Mouse (Mus musculus) liver, postnatal 0 days (tissue): ENCODE data around the gene Taok3. TPM values are rescaled to one million over a fixed set of nuclear protein-coding genes. Genes with fewer than 3 reads are reported as not detected.
A peak's percentile ranks its signal among the peaks of the same experiment; 100 is the strongest.

Source experiments
- ATAC-seq: fragments of 200-750 bp; cut with Nextera tagmentation; 2 replicates; pipeline ENCODE4 v1.8.0; 2017; ENCODE audit warnings: mild to moderate bottlenecking, moderate library complexity
- DNase-seq: peaks from one replicate; pipeline ENCODE4 v3.0.0-alpha.2; 2016
- H3K27ac ChIP-seq: fragments of 300-500 bp; sonication (generic); 2 replicates; pipeline ENCODE4 v1.5.1; 2014; ENCODE audit warnings: antibody characterized with exemption, moderate library complexity, mild to moderate bottlenecking, low read depth
- H3K27me3 ChIP-seq: fragments of 300-500 bp; sonication (generic); 2 replicates; pipeline ENCODE4 v1.6.1; 2014; ENCODE audit warnings: low read length, control low read depth, mixed read lengths; ENCODE audit not compliant: insufficient read depth
- H3K36me3 ChIP-seq: fragments of 300-500 bp; sonication (generic); replicated peaks from 2 replicates; pipeline ENCODE4 v1.6.1; 2014; ENCODE audit warnings: mild to moderate bottlenecking, control low read depth, low read length, moderate library complexity, mixed read lengths; ENCODE audit not compliant: insufficient read depth
- H3K4me1 ChIP-seq: fragments of 300-500 bp; sonication (generic); 2 replicates; pipeline ENCODE4 v1.6.1; 2014; ENCODE audit warnings: antibody characterized with exemption, mild to moderate bottlenecking, control low read depth; ENCODE audit not compliant: insufficient read depth
- H3K4me2 ChIP-seq: fragments of 300-500 bp; sonication (generic); 2 replicates; pipeline ENCODE4 v1.6.1; 2014; ENCODE audit warnings: low read depth, mild to moderate bottlenecking, low read length, moderate library complexity, mixed read lengths
- H3K4me3 ChIP-seq: fragments of 300-500 bp; sonication (generic); 2 replicates; pipeline ENCODE4 v1.5.1; 2014; ENCODE audit warnings: low read depth, low read length
- H3K9ac ChIP-seq: fragments of 300-500 bp; sonication (generic); replicated peaks from 2 replicates; pipeline ENCODE4 v1.6.1; 2014; ENCODE audit warnings: mild to moderate bottlenecking, moderate library complexity
- H3K9me3 ChIP-seq: fragments of 300-500 bp; sonication (generic); 2 replicates; pipeline ENCODE4 v1.6.1; 2016; ENCODE audit warnings: mild to moderate bottlenecking, control low read depth, low read length, mixed read lengths
- CTCF ChIP-seq: sonication (generic); IDR thresholded peaks from 2 replicates; pipeline ENCODE4 v1.5.1; 2016; ENCODE audit warnings: antibody characterized with exemption, low read depth
- EP300 ChIP-seq: IDR thresholded peaks from 2 replicates; pipeline ENCODE4 v1.6.1; 2016; ENCODE audit warnings: antibody characterized with exemption, low read depth, mild to moderate bottlenecking
- WGBS: fragments of 180-500 bp; shearing (Covaris S2); extraction: QIAGEN DNeasy Blood & Tissue Kit; methylation state at CpG from one replicate; pipeline ENCODE4 v1.1.7; 2014; ENCODE audit not compliant: insufficient replicate concordance; 5-methylcytosine and 5-hydroxymethylcytosine counted together
- polyA plus RNA-seq: library from polyadenylated mRNA; unstranded; fragments of >200 nt; fragmentation: Nextera tagmentation; extraction: Ambion mirVana; gene quantifications from 2 replicates; pipeline ENCODE4 v1.2.1, GENCODE M21; 2015

Taok3 gene
- polyA plus RNA-seq, 1 experiment from 2014 or later, result 41.9 TPM

DNA sequence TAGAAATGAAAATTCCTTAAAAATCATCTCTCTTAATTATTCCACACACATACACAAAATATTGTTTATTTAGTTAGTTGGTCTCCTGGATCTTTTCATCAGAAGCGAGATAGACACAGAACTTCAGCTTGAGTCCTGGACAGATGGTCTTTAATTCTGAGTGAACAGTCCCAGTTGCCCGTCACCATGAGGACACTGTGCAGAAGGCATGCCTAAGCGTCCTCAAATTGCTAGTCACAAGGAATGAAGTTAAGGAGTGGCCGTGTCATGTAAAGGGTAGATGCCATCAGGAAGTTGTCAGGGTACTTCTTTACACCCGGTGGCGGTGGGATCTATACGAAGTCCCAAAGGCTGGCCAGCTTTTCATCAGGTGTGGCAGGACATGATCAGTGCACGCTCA, 19.9 kb downstream of the Taok3 start:
- peaks cover 6% of the 10 kb centered on the region for H3K36me3 ChIP-seq
- no peaks in the 10 kb centered on the region for H3K9me3 ChIP-seq
- 0 out of 2 replicates have a peak overlapping the region, but pooled peaks have one; percentile 7 for H3K4me2 ChIP-seq
- peaks cover 74% of the 10 kb centered on the region for H3K4me1 ChIP-seq
- H3K27me3 ChIP-seq, result no peaks in the 10 kb centered on the region
- 61% methylated on average over 8 of the region's 8 CpGs for WGBS
- no peak overlapping the region for H3K9ac ChIP-seq
- TF ChIP-seq EP300 (no peak), CTCF (no peak)
- no peak for DNase-seq
- peak overlapping the region; percentile 98; the same call in 1 of the 2 replicates for H3K27ac ChIP-seq
- no peak for ATAC-seq
- no peak overlapping the region for H3K4me3 ChIP-seq

GRCm38 (mm10) chr5:117140374-117140773, 20.4 kb downstream of the Taok3 start:
- peak overlapping the region; percentile 20; the same call in 1 of the 2 replicates for H3K4me2 ChIP-seq
- no peak for DNase-seq
- no peaks in the 10 kb centered on the region for H3K27me3 ChIP-seq
- 48% methylated on average over 7 of the region's 7 CpGs for WGBS
- H3K4me3 ChIP-seq, result no peak overlapping the region
- no peak for ATAC-seq
- peaks cover 6% of the 10 kb centered on the region for H3K36me3 ChIP-seq
- H3K9ac ChIP-seq, result peak overlapping the region; percentile 11; the same call in 1 of the 2 replicates
- H3K9me3 ChIP-seq, result no peaks in the 10 kb centered on the region
- TF ChIP-seq CTCF, result no peak
- TF ChIP-seq EP300, result no peak
- H3K27ac ChIP-seq, result peak overlapping the region; percentile 60
- H3K4me1 ChIP-seq, result peaks cover 72% of the 10 kb centered on the region

DNA sequence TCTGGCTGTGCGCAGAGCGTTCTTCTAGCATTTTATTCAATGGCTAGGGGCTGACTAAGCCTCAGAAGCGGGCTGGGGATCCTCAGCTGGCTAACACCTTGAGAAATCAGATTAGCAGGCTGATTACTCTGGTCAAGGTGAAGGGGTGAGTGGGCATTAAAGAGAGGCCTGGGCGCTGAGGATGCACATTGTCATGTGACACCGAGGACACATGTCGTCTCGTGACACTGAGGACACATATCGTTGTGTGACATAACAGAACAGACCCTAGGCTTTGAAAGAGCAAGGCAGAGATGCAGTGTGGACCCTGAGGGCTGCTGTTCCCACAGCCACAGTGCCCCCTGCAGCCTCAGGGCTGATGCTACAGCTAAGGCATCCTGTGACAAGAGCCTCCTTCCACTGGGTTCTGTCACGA, 23.8 kb downstream of the Taok3 start:
- H3K4me1 ChIP-seq, result peaks cover 49% of the 10 kb centered on the region
- no peak overlapping the region for H3K9ac ChIP-seq
- H3K36me3 ChIP-seq, result peaks cover 16% of the 10 kb centered on the region
- H3K27ac ChIP-seq, result no peak overlapping the region
- ATAC-seq (peak; percentile 65), DNase-seq (peak; percentile 58)
- no peak overlapping the region for H3K4me2 ChIP-seq
- H3K4me3 ChIP-seq, result no peak overlapping the region
- WGBS, result 42% methylated on average over 9 of the region's 9 CpGs
- H3K9me3 ChIP-seq, result peaks cover 4% of the 10 kb centered on the region; the same call in 1 of the 2 replicates
- no peaks in the 10 kb centered on the region for H3K27me3 ChIP-seq
- TF ChIP-seq EP300 (no peak), CTCF (peak; percentile 88)

- Histone ChIP-seq H3K27me3 (no peaks in the 10 kb centered on the region), H3K4me2 (no peak overlapping the region), H3K4me3 (no peak overlapping the region), H3K9ac (no peak overlapping the region), H3K36me3 (peaks cover 12% of the 10 kb centered on the region), H3K4me1 (peaks cover 37% of the 10 kb centered on the region), H3K9me3 (peaks cover 4% of the 10 kb centered on the region; the same call in 1 of the 2 replicates), H3K27ac (peak overlapping the region; percentile 11; the same call in 1 of the 2 replicates)
- no peak for DNase-seq
- ATAC-seq, result no peak
- no peak for TF ChIP-seq CTCF
- TF ChIP-seq EP300, result no peak
Observed at GRCm38 (mm10) chr5:117146165-117146564, 26.2 kb downstream of the Taok3 start.

GRCm38 (mm10) chr5:117147187-117148095, 27.5 kb downstream of the Taok3 start:
- ATAC-seq, result no peak
- Histone ChIP-seq H3K4me2 (no peak overlapping the region), H3K4me1 (peaks cover 37% of the 10 kb centered on the region), H3K4me3 (no peak overlapping the region), H3K27ac (0 out of 2 replicates have a peak overlapping the region, but pooled peaks have one; percentile 16), H3K9ac (no peak overlapping the region), H3K9me3 (peaks cover 4% of the 10 kb centered on the region; the same call in 1 of the 2 replicates), H3K27me3 (no peaks in the 10 kb centered on the region), H3K36me3 (peaks cover 20% of the 10 kb centered on the region)
- 85% methylated on average over 16 of the region's 16 CpGs for WGBS
- TF ChIP-seq EP300, result no peak
- peak; percentile 44 for TF ChIP-seq CTCF
- no peak for DNase-seq
